Mouse (Mus musculus) heart, adult 18-20 months (tissue): Measurements from ENCODE around the gene B9d1. TPM values are rescaled to one million over a fixed set of nuclear protein-coding genes. Genes with fewer than 3 reads are reported as not detected.
A peak's percentile ranks its signal among the peaks of the same experiment; 100 is the strongest.

Experiments used
- DNase-seq, 2 experiments: peaks; one replicate each; pipeline ENCODE4 v3.0.0; 2021 to 2022; ENCODE audit warnings: mixed read lengths in 1 of 2
- total RNA-seq, 2 experiments: library from RNA; stranded (reverse); gene quantifications; 2 replicates each; pipeline ENCODE4 v1.2.3; 2021

Gene B9d1
- total RNA-seq, 2 experiments from 2014 or later, result 6.3 to 7.5 TPM

- no peak for DNase-seq
Observed at GRCm38 (mm10) chr11:61540642-61541041, 35.7 kb downstream of the B9d1 start.

- no peak for DNase-seq
Observed at GRCm38 (mm10) chr11:61541106-61541505, 36.2 kb downstream of the B9d1 start.

- no peak for DNase-seq
Observed at GRCm38 (mm10) chr11:61545586-61545985, 40.6 kb downstream of the B9d1 start.

- DNase-seq, result no peak
Observed at GRCm38 (mm10) chr11:61546452-61546851, 41.5 kb downstream of the B9d1 start.

GRCm38 (mm10) chr11:61547710-61548109, 42.8 kb downstream of the B9d1 start:
- no peak for DNase-seq

- DNase-seq, result no peak
Observed at GRCm38 (mm10) chr11:61550631-61551030, 45.7 kb downstream of the B9d1 start.

GRCm38 (mm10) chr11:61553015-61553754, 48.2 kb downstream of the B9d1 start:
- no peak for DNase-seq

- no peak for DNase-seq
Observed at GRCm38 (mm10) chr11:61559572-61559971, 54.6 kb downstream of the B9d1 start.

- DNase-seq, result peak; percentile 51 to 59
Observed at GRCm38 (mm10) chr11:61562421-61562820, 57.5 kb downstream of the B9d1 start.

Other genes starting within 250 kb of the B9d1 start
- 10 to 100 TPM; 32.0 to 39.0 TPM for gene Aldh3a2, start 237.7 kb upstream of the B9d1 start, total RNA-seq
- gene Slc47a2, start 162.3 kb upstream of the B9d1 start, total RNA-seq, result not detected
- 10 to 100 TPM; 23.6 to 26.1 TPM for gene Slc47a1, start 126.8 kb upstream of the B9d1 start, total RNA-seq
- under 1 TPM in 1 of 2 experiments, not detected in 1; 0.15 TPM for gene Rnf112, start 51.0 kb upstream of the B9d1 start, total RNA-seq
- gene Mfap4, start 19.7 kb upstream of the B9d1 start, total RNA-seq, result 10 to 100 TPM; 12.5 to 13.3 TPM
- gene Mapk7, start 10.7 kb upstream of the B9d1 start, total RNA-seq, result 1 to 10 TPM; 5.7 to 6.0 TPM
- 10 to 100 TPM; 24.5 to 28.1 TPM for gene Epn2, start 74.5 kb downstream of the B9d1 start, total RNA-seq
- gene Grap, start 148.1 kb downstream of the B9d1 start, total RNA-seq, result 10 to 100 TPM; 12.1 to 13.5 TPM
- under 1 TPM; 0.25 to 0.33 TPM for gene Fam83g, start 178.9 kb downstream of the B9d1 start, total RNA-seq
- not detected for gene Slc5a10, start 215.7 kb downstream of the B9d1 start, total RNA-seq